Comparison of ENCODE assay signal across 28 mouse cellular contexts in the genomic region with DNA sequence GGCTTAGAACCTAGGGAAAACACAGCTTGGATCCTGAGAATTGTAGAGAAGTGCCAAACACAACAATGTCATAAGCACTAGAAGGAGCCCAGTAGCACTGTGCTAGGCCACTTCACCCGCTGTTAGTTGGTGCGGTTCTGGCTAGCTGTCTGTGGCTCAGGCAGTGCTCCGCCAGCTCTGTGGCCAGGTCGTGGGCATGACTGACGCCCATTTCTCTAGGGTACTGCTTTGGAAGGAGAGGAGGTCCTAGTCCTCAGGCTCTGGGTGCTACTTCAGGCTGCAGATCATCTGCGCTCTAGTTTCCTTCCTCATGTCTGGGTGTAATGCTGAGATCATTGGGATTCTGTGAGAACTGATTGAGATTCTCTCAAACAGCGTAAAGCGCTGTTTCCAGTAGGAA. TPM values are rescaled to one million over a fixed set of nuclear protein-coding genes. Genes with fewer than 3 reads are reported as not detected.
DNase-seq lines count a peak whose midpoint lies in the region; ATAC-seq lines count a peak whose summit lies in the region.
"Had no signal": no experiment of that assay in that cellular context is flagged by ENCODE, and none has a peak within 500 bp of the region (broad histone marks: within the 10 kb centered on the region; RNA-seq: fewer than 3 reads in every experiment).

No protein-coding gene starts in this region.

- peak; percentile 44 for ATAC-seq in frontal cortex, adult (ENCODE audit: low TSS enrichment)
- ATAC-seq in liver, embryonic 15.5 days (ENCODE audit: insufficient read depth): no peak
- no peak for ATAC-seq in liver, embryonic 12.5 days
- peak; percentile 38 for ATAC-seq in granulocyte monocyte progenitor cell, adult 5-6 weeks (replicated peaks; ENCODE audit: poor library complexity, severe bottlenecking)
- peak; percentile 28; the same call in 1 of the 2 replicates for ATAC-seq in neutrophil, adult 5-6 weeks (ENCODE audit: extremely low read depth, insufficient number of reproducible peaks, low FRiP score, poor library complexity, severe bottlenecking)
- ATAC-seq: activated CD4-positive, CD25-positive, alpha-beta regulatory T cell, adult 4 months; CD4-positive, CD25-positive, alpha-beta regulatory T cell, adult 4 months; forebrain, embryonic 13.5 days; intestine, embryonic 15.5 days; Patski had no signal

- H3K4me3 ChIP-seq in liver, embryonic 15.5 days (replicated peaks): no peak overlapping the region
- no peak overlapping the region for H3K4me3 ChIP-seq in liver, embryonic 12.5 days
- H3K4me3 ChIP-seq: erythroblast, embryonic 14.5 days; forebrain, embryonic 13.5 days; hindbrain, embryonic 13.5 days; intestine, embryonic 15.5 days; kidney, embryonic 15.5 days had no signal

- H3K4me2 ChIP-seq in liver, embryonic 15.5 days: no peak overlapping the region
- H3K4me2 ChIP-seq in liver, embryonic 12.5 days: no peak overlapping the region
- H3K4me2 ChIP-seq: forebrain, embryonic 13.5 days; heart, embryonic 11.5 days; hindbrain, embryonic 13.5 days; intestine, embryonic 15.5 days; kidney, embryonic 15.5 days; lung, embryonic 14.5 days had no signal

- 60% methylated on average over 8 of the region's 8 CpGs for WGBS in liver, embryonic 15.5 days (ENCODE audit: insufficient replicate concordance)
- 67% methylated on average over 8 of the region's 8 CpGs for WGBS in liver, embryonic 12.5 days (ENCODE audit: insufficient replicate concordance)

- DNase-seq in frontal cortex, postnatal 10 days (ENCODE audit: low spot score in 2 of 2): no peak
- DNase-seq in urinary bladder, adult 2 months (ENCODE audit: low spot score): no peak
- no peak for DNase-seq in kidney, adult 8-10 months
- DNase-seq: adrenal gland, postnatal 14 days; cerebellum, adult 2 months; heart, postnatal 10 days; kidney, postnatal 4 days; left cerebral cortex, postnatal 4 days; liver; lung, embryonic 14.5 days; lung, postnatal 4 days; midbrain, embryonic 14.5 days; retina, postnatal 1 day; thymus, postnatal 14 days had no signal

- no peak overlapping the region for H3K9ac ChIP-seq in liver, embryonic 15.5 days
- no peak overlapping the region for H3K9ac ChIP-seq in liver, embryonic 12.5 days
- H3K9ac ChIP-seq: forebrain, embryonic 13.5 days; hindbrain, embryonic 13.5 days; intestine, embryonic 15.5 days; kidney, embryonic 15.5 days; lung, embryonic 14.5 days had no signal

- peaks cover 2% of the 10 kb centered on the region for H3K4me1 ChIP-seq in liver, embryonic 15.5 days (replicated peaks)
- H3K4me1 ChIP-seq in liver, embryonic 12.5 days: peaks cover 3% of the 10 kb centered on the region
- H3K4me1 ChIP-seq: hindbrain, embryonic 13.5 days; intestine, embryonic 15.5 days had no signal

- no peaks in the 10 kb centered on the region for H3K27me3 ChIP-seq in liver, embryonic 15.5 days
- no peaks in the 10 kb centered on the region for H3K27me3 ChIP-seq in liver, embryonic 12.5 days (replicated peaks)
- H3K27me3 ChIP-seq: forebrain, embryonic 13.5 days; hindbrain, embryonic 13.5 days; intestine, embryonic 15.5 days; kidney, embryonic 15.5 days; Patski had no signal

- H3K27ac ChIP-seq in liver, embryonic 15.5 days (replicated peaks): 0 out of 2 replicates have a peak overlapping the region, but pooled peaks have one; percentile 24
- no peak overlapping the region for H3K27ac ChIP-seq in liver, embryonic 12.5 days
- H3K27ac ChIP-seq: forebrain, embryonic 13.5 days; hindbrain, embryonic 13.5 days; intestine, embryonic 15.5 days; kidney, embryonic 15.5 days had no signal

- H3K36me3 ChIP-seq in liver, embryonic 15.5 days (replicated peaks): no peaks in the 10 kb centered on the region
- H3K36me3 ChIP-seq in liver, embryonic 12.5 days: peaks cover 4% of the 10 kb centered on the region; the same call in 1 of the 2 replicates
- H3K36me3 ChIP-seq: hindbrain, embryonic 13.5 days; intestine, embryonic 15.5 days; kidney, embryonic 15.5 days had no signal

- no peaks in the 10 kb centered on the region for H3K9me3 ChIP-seq in liver, embryonic 15.5 days (replicated peaks)
- H3K9me3 ChIP-seq in liver, embryonic 12.5 days (replicated peaks): no peaks in the 10 kb centered on the region
- H3K9me3 ChIP-seq: forebrain, embryonic 13.5 days; hindbrain, embryonic 13.5 days; intestine, embryonic 15.5 days; kidney, embryonic 15.5 days had no signal

RNA-seq across cellular contexts. Expression of gene Plcl2, which starts 20.9 kb away (rescaled TPM):
- 1.6 TPM in 2 replicates for polyA plus RNA-seq in liver, embryonic 15.5 days (2015; fragmentation: Nextera tagmentation; extraction: Ambion mirVana)
- polyA plus RNA-seq in liver, embryonic 12.5 days (2016; fragmentation: Nextera tagmentation; extraction: Ambion mirVana): 2.4 and 3.1 TPM in 2 replicates
- 29.8 and 40.1 TPM in 2 replicates for total RNA-seq in granulocyte monocyte progenitor cell, adult 5-6 weeks (2014; fragmentation: Nextera tagmentation)
- total RNA-seq in granulocyte monocyte progenitor cell, adult 5-6 weeks (2017): 22.9 and 31.1 TPM in 2 replicates
- 93.9 and 102 TPM in 2 replicates for total RNA-seq in neutrophil, adult 5-6 weeks (2017)
- 2.4 and 3.7 TPM in 2 replicates for polyA plus RNA-seq in urinary bladder, adult 2 months (2012; rRNA removed)
- polyA plus RNA-seq: Patski had no signal

Comparison
In these comparisons a context has a peak if more than half of its experiments do, and no peak if none do; other contexts are left out.
1. ATAC-seq: peak in frontal cortex, adult (single experiment), granulocyte monocyte progenitor cell, adult 5-6 weeks (single experiment) and neutrophil, adult 5-6 weeks (single experiment); none in liver, embryonic 15.5 days (single experiment) and liver, embryonic 12.5 days (single experiment).